Mouse (Mus musculus) common myeloid progenitor, adult 5-6 weeks (primary cell): ENCODE data around the gene Amer1. TPM values are rescaled to one million over a fixed set of nuclear protein-coding genes. Genes with fewer than 3 reads are reported as not detected.

Experiments used
- ATAC-seq: replicated peaks from 2 replicates; pipeline ENCODE4 v1.8.0; 2016; ENCODE audit warnings: low read depth, mild to moderate bottlenecking, moderate TSS enrichment, inconsistent platforms; ENCODE audit not compliant: poor library complexity, severe bottlenecking
- total RNA-seq: library from RNA; stranded (forward); fragments of 200-1000, 187-1606 nt; gene quantifications from 2 replicates; pipeline ENCODE4 v1.2.3, GENCODE M21; 2017

The Amer1 gene
- total RNA-seq = 9.7 and 12.8 TPM in 2 replicates

DNA sequence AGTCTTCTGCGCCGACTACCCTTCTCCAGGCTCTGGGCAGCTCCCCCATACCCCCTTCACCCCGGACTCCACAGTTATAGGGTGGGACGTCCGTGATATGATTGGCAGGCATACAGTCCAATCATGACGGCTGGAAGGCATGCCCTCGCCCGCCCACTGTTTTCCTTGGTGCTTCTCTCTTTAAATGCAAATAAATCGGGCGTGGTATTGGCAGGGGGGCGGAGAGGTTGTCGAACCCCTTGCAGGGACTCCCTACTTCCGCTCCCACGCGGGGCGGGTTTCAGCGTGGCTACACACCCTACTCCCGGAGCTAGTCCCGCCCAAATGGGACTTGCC lies at the start of gene Amer1:
Amer1 (minus strand) TSS at position 97 of the 336 bp plus-strand sequence.
- ATAC-seq = peak; percentile 92

- ATAC-seq = no peak
These were observed 12.5 kb upstream of the Amer1 start for GRCm38 (mm10) chrX:95457166-95457565.

DNA sequence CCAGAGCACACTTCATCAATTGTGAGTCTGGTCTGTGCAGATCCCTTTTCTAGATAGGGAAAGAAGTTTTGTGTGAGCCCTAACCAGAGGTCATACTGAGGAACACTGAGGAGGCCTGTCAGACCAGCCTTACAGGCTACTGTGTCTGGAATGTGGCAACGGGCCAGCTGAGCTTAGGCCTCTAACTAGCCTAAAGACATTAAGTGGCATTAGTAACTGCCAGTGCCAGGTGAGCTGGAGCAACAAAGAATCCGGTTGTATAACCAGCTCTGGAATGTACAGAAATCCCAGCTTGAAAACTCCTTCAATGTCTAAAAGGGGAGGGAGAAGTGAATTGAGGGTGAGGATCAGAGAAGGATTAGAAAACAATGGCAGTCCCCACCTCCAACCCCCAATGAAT lies 1.2 kb upstream of the Amer1 start:
- ATAC-seq = no peak

DNA sequence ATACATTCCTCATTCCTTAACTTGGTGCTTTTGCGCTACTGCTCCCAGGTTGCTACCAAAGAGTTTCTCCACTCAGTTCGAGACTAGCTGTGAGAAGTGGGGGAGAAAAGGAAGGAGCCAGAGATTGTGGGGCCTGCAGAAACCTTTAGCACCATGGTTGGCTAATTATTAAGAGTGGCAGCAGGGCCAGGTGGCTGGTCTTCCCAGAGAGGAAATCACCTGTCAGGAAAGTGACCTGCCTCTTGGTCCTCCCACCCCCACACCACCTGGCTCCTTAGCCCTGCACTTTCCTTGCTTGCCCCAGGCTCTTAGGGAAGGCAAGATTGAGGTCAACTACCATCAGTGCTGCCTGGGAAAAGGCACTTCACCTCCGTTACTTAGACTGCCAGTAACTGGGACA lies 469 bp upstream of the Amer1 start:
- no peak for ATAC-seq

DNA sequence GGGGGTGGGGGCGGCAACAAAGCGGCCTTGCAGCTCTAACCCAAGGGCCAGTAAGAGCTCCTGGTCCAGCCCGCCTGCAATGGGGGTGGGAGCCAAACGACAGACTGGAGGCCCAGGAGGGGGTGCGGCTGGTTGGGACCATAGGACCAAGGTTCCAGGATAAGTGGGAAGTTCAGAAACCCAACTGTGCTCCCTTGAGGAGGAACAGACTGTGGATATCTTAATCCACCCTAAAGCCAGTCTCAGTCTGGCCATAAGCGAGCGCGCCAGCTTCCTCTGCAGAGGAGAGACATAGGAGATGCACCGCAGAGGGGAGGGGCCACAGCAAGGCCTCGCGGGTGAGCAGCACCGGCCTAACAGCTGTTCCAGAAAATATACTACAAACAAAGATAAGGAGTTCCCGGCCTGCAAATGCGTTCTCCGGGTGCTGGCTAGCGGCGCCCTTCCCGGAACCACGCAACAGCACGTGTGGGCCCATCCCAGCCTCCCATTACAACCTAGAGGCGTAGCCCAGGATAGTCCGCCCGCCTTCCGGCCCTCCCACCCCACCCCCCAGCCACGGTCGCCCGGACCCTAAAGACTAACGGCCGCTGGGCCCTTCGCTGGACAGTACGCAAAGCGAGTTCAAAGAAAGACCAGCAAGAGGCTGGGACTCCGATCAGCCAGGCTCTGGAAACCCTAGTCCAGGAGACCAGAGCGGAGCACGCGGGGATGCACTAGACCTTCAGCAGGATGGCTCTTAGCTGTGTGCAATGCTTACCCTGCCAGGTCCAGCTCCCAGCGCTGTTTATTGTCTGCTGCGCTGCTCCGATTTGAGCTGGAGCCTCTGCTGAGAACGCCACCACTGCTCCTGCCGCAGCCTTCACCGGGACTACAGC lies 535 bp downstream of the Amer1 start:
- peak; percentile 66 for ATAC-seq

GRCm38 (mm10) chrX:95443390-95443789 lies 1.3 kb downstream of the Amer1 start:
- no peak for ATAC-seq

DNA sequence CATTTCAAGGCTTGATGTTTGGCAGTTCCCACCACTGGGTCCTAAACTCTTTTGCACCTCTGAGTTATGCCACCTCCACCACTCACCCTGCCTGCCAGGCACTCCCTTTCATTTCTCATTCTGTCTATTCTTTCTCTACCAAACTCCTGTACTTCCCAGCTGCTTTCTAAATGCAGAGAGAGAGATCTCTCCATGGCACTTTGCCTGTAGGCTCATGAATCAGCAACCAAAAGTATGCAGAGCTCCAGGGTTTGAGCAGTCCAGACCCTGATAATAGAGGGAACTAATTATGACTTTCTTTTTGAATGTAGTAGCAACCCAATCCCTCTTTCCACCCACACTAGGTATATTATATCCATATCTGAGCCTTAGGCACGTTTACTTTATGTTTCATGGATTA lies 2.4 kb downstream of the Amer1 start:
- ATAC-seq = no peak

DNA sequence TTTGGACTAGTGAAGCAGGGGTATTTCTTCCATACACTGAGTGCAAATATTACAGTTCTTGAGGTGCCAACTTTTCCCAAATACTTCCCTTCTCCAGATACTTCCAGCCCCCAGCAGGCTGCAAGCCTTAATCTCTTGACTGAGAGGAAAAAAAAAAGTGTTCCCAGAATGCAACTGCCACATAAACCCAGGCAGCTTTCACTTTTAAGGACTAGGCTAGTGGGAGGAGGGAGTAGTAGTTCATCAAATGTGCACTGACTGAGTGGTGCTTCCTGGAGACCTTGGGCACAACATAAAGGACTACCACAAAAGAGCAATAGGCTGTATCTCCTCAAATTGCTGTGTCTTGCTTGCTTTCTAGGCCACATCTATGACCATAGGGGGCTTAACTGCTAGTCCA lies 3.4 kb downstream of the Amer1 start:
- no peak for ATAC-seq

- no peak for ATAC-seq
These were observed 6.2 kb downstream of the Amer1 start for GRCm38 (mm10) chrX:95438491-95438890.

DNA sequence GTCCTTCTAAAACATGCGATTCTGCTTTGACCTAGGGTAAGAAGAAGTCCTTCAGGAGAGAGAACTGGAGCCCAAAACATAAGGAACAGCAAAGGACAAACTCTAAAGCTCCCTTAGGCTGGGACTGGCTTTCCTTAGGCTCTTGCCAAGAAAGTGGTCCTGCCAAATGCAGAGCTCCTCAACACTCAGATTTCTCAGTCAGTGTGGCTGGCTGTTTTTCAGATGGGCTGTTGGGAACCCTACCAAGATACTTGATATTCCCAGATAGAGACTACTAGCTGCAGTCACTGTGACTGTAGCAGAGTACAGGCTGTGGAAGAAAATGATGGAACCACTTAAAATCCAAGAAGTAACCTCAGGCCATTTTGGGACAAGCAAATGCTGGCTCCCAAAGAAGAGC lies 7.4 kb downstream of the Amer1 start:
- ATAC-seq = no peak

GRCm38 (mm10) chrX:95373101-95373500 lies 71.6 kb downstream of the Amer1 start:
- no peak for ATAC-seq

Other genes starting within 250 kb of the Amer1 start
- 0.97 and 2.1 TPM in 2 replicates for gene Arhgef9, start 248.0 kb downstream of the Amer1 start, total RNA-seq
- not detected in 2 replicates for gene Asb12, start 113.1 kb upstream of the Amer1 start, total RNA-seq
- gene Pfn5, start 113.2 kb upstream of the Amer1 start, total RNA-seq = not detected in 2 replicates
- 7.3 and 10.9 TPM in 2 replicates for gene Zc4h2, start 213.6 kb upstream of the Amer1 start, total RNA-seq